Mouse (Mus musculus) lung, embryonic 14.5 days (tissue): ENCODE data around the gene Padi6. TPM values are rescaled to one million over a fixed set of nuclear protein-coding genes. Genes with fewer than 3 reads are reported as not detected.

Experiments
- ATAC-seq: fragments of 200-750 bp; cut with Nextera tagmentation; 2 replicates; pipeline ENCODE4 v1.8.0; 2017; ENCODE audit warnings: mild to moderate bottlenecking, moderate TSS enrichment, moderate library complexity; ENCODE audit not compliant: insufficient read depth
- DNase-seq: peaks from one replicate; pipeline ENCODE4 v3.0.0-alpha.2; 2015
- H3K27ac ChIP-seq: fragments of 300-500 bp; sonication (generic); 2 replicates; pipeline ENCODE4 v1.5.1; 2014; ENCODE audit warnings: low read depth, mild to moderate bottlenecking, moderate library complexity
- H3K27me3 ChIP-seq: fragments of 300-500 bp; sonication (generic); 2 replicates; pipeline ENCODE4 v1.6.1; 2014; ENCODE audit warnings: low read length, control low read depth; ENCODE audit not compliant: insufficient read depth
- H3K36me3 ChIP-seq: fragments of 300-500 bp; sonication (generic); 2 replicates; pipeline ENCODE4 v1.6.1; 2014; ENCODE audit warnings: control low read depth; ENCODE audit not compliant: insufficient read depth
- H3K4me1 ChIP-seq: fragments of 300-500 bp; sonication (generic); 2 replicates; pipeline ENCODE4 v1.6.1; 2014; ENCODE audit warnings: antibody characterized with exemption, control low read depth; ENCODE audit not compliant: insufficient read depth
- H3K4me2 ChIP-seq: fragments of 300-500 bp; sonication (generic); 2 replicates; pipeline ENCODE4 v1.6.1; 2014; ENCODE audit warnings: mild to moderate bottlenecking
- H3K4me3 ChIP-seq: fragments of 300-500 bp; sonication (generic); 2 replicates; pipeline ENCODE4 v1.5.1; 2014; ENCODE audit warnings: low read depth, low read length
- H3K9ac ChIP-seq: fragments of 300-500 bp; sonication (generic); 2 replicates; pipeline ENCODE4 v1.6.1; 2014
- H3K9me3 ChIP-seq: fragments of 300-500 bp; sonication (generic); 2 replicates; pipeline ENCODE4 v1.6.1; 2016; ENCODE audit warnings: low read depth, low read length, control low read depth
- CTCF ChIP-seq: IDR thresholded peaks from 2 replicates; pipeline ENCODE4 v1.5.1; 2016; ENCODE audit warnings: antibody characterized with exemption, low read depth
- WGBS: fragments of 180-500 bp; shearing (Covaris S2); extraction: QIAGEN DNeasy Blood & Tissue Kit; methylation state at CpG from one replicate; pipeline ENCODE4 v1.1.7; 2014; 5-methylcytosine and 5-hydroxymethylcytosine counted together
- polyA plus RNA-seq: library from polyadenylated mRNA; unstranded; fragments of >200 nt; fragmentation: Nextera tagmentation; extraction: Ambion mirVana; gene quantifications from 2 replicates; pipeline ENCODE4 v1.2.1, GENCODE M21; 2014

The Padi6 gene
- polyA plus RNA-seq, 1 experiment from 2014 or later, result not detected

DNA sequence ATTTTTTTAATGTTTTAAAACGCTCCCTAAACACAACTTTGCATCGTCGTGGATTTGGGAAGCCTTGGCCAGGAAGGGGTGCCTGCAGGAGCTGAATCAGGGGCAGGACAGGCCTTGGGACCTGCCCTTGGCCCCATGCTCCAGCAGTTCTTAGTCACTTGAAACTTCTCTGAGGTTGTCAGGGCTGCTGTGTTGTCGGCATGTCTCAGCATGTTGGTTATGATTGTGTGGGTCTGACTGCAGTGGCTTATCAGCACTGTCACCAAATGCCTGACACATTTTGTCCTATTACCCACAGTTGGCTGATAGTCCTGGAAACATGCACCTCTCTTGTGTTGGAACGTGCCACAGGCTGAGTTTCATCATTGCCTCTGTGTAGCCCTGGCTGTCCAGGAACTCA lies 22.4 kb downstream of the Padi6 start:
- no peak for TF ChIP-seq CTCF
- no peak overlapping the region for H3K9ac ChIP-seq
- H3K27ac ChIP-seq, result no peak overlapping the region
- no peak for DNase-seq
- no peaks in the 10 kb centered on the region for H3K4me1 ChIP-seq
- WGBS, result 80% methylated on average over 5 of the region's 5 CpGs
- H3K27me3 ChIP-seq, result no peaks in the 10 kb centered on the region
- ATAC-seq, result no peak
- H3K36me3 ChIP-seq, result peaks cover 89% of the 10 kb centered on the region
- no peaks in the 10 kb centered on the region for H3K9me3 ChIP-seq
- no peak overlapping the region for H3K4me2 ChIP-seq
- no peak overlapping the region for H3K4me3 ChIP-seq

DNA sequence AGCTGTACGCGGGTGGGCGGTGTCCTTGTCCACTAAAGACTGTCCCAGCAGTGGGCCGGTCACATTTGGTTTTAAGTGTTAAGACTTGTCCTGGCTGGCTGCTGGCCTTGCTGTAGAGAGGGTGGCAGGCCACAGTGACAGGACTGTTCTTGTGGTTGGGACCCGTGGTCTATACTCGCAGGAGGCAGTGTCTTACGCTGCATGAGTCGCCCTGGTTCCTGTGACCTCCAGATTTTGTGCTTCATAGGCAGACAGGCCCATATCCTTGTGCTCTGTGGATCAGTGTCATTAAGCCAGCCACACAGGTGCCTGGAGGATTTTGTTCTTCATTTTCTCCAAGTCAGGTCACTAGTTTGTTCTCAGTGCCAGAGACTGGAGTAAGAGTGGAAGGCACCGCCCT lies 24.0 kb downstream of the Padi6 start:
- H3K9ac ChIP-seq, result no peak overlapping the region
- peaks cover 99% of the 10 kb centered on the region for H3K36me3 ChIP-seq
- WGBS, result 92% methylated on average over 9 of the region's 9 CpGs
- no peak for TF ChIP-seq CTCF
- ATAC-seq, result no peak
- no peaks in the 10 kb centered on the region for H3K27me3 ChIP-seq
- H3K27ac ChIP-seq, result no peak overlapping the region
- H3K4me1 ChIP-seq, result 0 out of 2 replicates have a peak, but pooled peaks cover 4% of the 10 kb centered on the region
- H3K9me3 ChIP-seq, result no peaks in the 10 kb centered on the region
- H3K4me3 ChIP-seq, result no peak overlapping the region
- no peak for DNase-seq
- H3K4me2 ChIP-seq, result no peak overlapping the region

DNA sequence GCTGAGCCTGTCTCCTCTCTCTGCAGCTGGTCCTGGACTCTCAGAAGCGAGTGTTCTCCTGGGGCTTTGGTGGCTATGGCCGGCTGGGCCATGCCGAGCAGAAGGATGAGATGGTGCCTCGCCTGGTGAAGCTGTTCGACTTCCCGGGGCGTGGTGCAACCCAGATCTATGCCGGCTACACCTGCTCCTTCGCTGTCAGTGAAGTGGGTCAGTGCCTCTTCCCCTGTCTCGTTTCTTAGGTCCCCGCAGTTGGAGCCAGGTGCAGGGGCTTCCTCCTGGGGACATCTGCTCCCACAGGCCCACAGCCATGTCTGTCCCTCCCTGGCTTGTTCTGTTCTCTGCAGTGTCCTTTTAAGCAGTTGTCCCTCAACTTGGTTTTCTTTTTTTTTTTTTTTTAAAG lies 25.4 kb downstream of the Padi6 start:
- H3K4me3 ChIP-seq, result no peak overlapping the region
- no peaks in the 10 kb centered on the region for H3K27me3 ChIP-seq
- peaks cover 99% of the 10 kb centered on the region for H3K36me3 ChIP-seq
- DNase-seq (no peak), ATAC-seq (no peak)
- 93% methylated on average over 11 of the region's 11 CpGs for WGBS
- no peak overlapping the region for H3K27ac ChIP-seq
- TF ChIP-seq CTCF, result no peak
- H3K4me2 ChIP-seq, result no peak overlapping the region
- H3K9ac ChIP-seq, result no peak overlapping the region
- H3K9me3 ChIP-seq, result no peaks in the 10 kb centered on the region
- peaks cover 8% of the 10 kb centered on the region; the same call in 1 of the 2 replicates for H3K4me1 ChIP-seq

DNA sequence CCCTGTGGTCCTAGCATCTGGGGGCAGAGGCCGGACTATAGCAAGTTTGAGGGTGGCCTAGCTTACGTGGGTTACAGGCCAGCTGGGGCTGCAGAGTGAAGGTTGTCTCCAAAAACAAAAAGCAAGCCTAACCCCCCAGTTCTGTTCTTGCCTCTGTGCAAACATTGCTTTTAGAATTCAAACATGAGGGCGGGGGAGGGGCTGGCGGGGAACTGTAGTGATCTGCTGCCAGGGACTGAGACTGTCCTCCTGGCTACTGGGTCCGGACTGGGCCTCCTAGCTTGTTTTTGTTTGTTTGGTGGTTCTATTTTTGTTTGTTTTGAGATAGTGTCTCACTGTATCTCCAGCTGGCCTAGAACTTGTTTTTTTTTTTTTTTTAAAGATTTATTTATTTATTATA lies 27.9 kb downstream of the Padi6 start:
- 56% methylated on average over 5 of the region's 5 CpGs for WGBS
- H3K9ac ChIP-seq, result no peak overlapping the region
- no peak for TF ChIP-seq CTCF
- ATAC-seq (no peak), DNase-seq (no peak)
- no peak overlapping the region for H3K4me3 ChIP-seq
- peaks cover 8% of the 10 kb centered on the region; the same call in 1 of the 2 replicates for H3K4me1 ChIP-seq
- no peaks in the 10 kb centered on the region for H3K27me3 ChIP-seq
- H3K9me3 ChIP-seq, result no peaks in the 10 kb centered on the region
- H3K36me3 ChIP-seq, result peaks cover 99% of the 10 kb centered on the region
- no peak overlapping the region; the same call in 1 of the 2 replicates for H3K27ac ChIP-seq
- H3K4me2 ChIP-seq, result no peak overlapping the region

DNA sequence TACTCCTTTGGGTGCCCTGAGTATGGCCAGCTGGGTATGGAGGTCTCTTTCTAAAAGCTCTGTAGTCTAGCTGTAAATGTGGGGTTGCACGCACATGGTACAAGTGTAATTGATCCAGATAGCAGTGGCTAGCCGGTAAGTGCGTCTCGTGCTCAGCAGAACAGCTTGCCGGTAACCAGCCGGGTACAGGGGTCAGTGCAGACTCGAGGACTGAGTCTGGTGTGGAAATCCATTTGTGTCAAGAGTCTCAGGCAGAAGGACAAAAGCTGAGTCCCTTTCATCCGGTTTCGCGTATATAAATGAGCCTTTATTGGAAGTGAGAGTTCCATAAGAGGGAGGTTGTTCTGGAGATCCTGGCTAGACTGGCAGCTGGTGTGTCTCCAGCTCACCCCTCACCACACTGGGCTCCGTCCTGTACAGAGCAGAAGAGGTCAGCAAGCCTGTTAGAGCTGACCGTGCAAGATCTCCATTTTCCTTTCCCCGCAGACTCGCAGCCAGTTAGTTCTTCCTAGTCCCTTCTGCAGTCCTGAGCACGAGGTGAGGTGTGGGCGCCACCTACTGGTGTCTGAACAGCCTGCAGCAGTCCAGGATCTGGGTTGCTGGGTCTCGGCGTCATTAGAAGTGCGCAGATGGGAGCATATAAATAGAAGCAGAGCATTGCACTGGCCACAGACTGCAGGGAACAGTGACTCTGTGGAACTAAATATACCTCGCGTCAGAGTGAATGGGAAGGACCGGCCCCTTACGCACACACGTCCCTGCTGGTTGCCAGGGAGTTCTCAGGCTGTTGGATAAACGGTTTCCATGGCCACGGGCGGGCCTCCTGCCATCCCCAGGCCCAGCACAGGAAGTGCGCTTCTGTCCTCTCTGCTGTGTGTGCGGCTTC lies 28.7 kb downstream of the Padi6 start:
- WGBS, result 30% methylated on average over 29 of the region's 29 CpGs
- H3K27ac ChIP-seq, result peak overlapping the region; percentile 77
- no peak overlapping the region for H3K4me2 ChIP-seq
- no peaks in the 10 kb centered on the region for H3K9me3 ChIP-seq
- no peak overlapping the region for H3K4me3 ChIP-seq
- peaks cover 8% of the 10 kb centered on the region; the same call in 1 of the 2 replicates for H3K4me1 ChIP-seq
- peaks cover 99% of the 10 kb centered on the region for H3K36me3 ChIP-seq
- DNase-seq, result peak; percentile 97
- no peaks in the 10 kb centered on the region for H3K27me3 ChIP-seq
- peak; percentile 93 for ATAC-seq
- peak; percentile 97 for TF ChIP-seq CTCF
- no peak overlapping the region; the same call in 1 of the 2 replicates for H3K9ac ChIP-seq

DNA sequence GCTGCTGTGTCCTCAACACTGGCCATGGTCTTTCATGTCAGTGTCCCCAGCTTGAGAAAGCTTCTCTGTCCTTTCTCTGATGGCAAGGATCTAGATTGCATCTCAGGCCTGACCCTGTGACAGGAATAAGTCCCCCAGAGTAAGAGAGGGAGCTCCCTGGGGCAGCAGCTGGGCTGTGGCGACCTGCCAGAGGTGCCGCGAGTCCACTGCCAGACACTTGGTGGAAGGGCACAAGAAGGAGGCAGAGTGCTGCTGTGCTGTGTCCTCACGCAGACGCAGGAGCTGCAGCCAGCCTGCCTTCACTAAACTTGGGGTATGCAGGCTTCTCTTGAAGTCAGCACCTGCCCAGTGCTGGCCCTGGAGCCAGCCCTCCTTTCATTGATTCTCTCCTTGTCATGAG lies 31.1 kb downstream of the Padi6 start:
- DNase-seq (peak; percentile 23), ATAC-seq (no peak)
- WGBS, result 67% methylated on average over 5 of the region's 5 CpGs
- H3K36me3 ChIP-seq, result peaks cover 99% of the 10 kb centered on the region
- H3K9ac ChIP-seq, result no peak overlapping the region
- H3K4me1 ChIP-seq, result peaks cover 11% of the 10 kb centered on the region; the same call in 1 of the 2 replicates
- no peak overlapping the region for H3K4me3 ChIP-seq
- no peak overlapping the region for H3K27ac ChIP-seq
- TF ChIP-seq CTCF, result no peak
- H3K27me3 ChIP-seq, result no peaks in the 10 kb centered on the region
- H3K9me3 ChIP-seq, result no peaks in the 10 kb centered on the region
- no peak overlapping the region for H3K4me2 ChIP-seq

DNA sequence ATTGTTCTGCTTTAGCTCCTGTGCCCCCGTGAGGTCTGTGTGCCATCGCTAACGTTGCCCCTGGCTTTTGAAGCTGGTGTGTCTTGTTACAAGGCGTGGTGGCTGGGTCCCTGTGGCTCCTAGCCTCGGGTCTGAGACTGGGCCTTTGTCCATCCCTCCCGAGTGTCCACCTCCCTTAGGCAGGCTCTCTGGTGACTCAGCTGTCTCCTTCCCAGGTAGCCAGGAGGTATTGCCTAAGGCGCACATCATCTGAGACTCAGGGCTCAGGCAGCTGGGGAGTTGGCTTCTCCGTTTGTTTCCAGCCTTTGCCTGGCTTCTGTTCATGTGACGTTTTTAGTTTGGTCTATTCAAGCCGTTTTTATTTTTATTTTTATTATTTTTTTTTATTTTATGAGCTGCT lies 31.7 kb downstream of the Padi6 start:
- Histone ChIP-seq H3K4me1 (peaks cover 11% of the 10 kb centered on the region; the same call in 1 of the 2 replicates), H3K27me3 (no peaks in the 10 kb centered on the region), H3K27ac (no peak overlapping the region), H3K36me3 (peaks cover 99% of the 10 kb centered on the region), H3K9ac (no peak overlapping the region), H3K9me3 (no peaks in the 10 kb centered on the region), H3K4me3 (no peak overlapping the region), H3K4me2 (no peak overlapping the region)
- no peak for DNase-seq
- WGBS, result 77% methylated on average over 10 of the region's 10 CpGs
- no peak for ATAC-seq
- no peak for TF ChIP-seq CTCF
